Mouse (Mus musculus) B cell, adult (primary cell): Measurements from ENCODE around the gene Kansl1l. TPM values are rescaled to one million over a fixed set of nuclear protein-coding genes. Genes with fewer than 3 reads are reported as not detected.

Experiments used
- total RNA-seq: library from RNA; stranded (reverse); gene quantifications from 4 replicates; pipeline ENCODE4 v1.2.4, GENCODE M21; 2023; ENCODE audit not compliant: inconsistent age

The Kansl1l gene
- total RNA-seq = 25.1 to 27.2 TPM (median 26.5 TPM) in 4 replicates

DNA sequence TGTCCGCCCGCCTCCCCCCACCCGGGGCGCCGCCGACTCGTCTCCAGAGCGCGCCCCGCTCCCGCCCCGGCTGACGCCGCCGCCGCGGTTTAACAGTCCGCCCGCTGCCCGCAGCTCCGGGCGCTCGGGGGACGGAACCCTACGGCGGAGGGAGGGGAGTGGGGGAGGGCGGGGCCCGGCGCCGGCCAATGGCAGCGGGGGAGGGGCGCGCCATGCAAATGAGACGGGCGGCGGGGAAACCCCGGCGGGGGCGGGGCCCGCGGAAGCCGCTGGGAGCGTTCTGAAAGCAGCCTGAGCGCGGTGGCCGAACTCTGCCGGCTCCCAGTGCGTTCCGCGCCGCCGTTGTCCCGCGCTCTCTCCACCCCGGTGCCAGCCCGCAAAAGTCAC, at the start of gene Kansl1l:
Kansl1l (minus strand) TSS at position 110 of the 387 bp plus-strand sequence.

DNA sequence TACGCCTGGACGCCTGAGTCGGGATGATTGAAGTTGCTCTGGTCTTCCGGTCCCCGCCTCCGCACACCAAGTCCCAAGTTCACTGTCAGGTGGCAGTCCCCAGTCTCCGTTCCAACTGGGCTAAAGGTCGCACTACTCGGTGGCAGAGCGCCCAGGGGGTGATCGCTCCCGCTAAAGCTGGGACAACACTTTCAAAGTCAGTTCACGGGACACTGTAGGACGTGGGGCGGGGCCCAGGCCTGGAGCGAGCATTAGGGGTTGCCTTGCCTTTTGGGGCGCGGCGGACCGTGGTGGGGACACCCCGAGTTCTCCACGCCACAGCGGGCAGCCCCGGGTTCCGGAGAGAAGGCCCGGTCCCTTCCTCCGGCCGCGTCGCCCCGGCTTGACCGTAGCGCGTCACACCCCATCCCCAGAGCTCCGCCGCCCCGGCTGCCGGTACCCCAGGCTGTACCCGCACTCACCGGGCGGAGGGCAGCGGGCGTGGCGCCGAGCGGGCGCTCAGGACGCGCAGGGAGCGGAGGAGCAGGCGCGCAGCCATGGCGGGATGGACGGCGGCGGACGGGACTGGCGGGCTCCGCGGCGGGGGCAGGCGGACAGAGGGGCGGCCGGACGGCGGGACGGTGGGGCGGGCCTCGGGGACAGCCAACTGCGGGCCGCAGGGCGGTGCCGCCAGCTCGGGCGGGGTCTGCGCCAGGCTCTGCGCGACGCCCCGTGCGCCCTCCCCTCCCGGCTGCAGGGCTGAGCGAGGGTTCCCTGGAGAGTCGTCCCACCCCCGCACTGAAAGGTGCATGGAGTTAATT, 45.5 kb upstream of the Kansl1l start, which contains the start of gene Acadl:
Acadl (minus strand) TSS at position 566 of the 800 bp plus-strand sequence.

DNA sequence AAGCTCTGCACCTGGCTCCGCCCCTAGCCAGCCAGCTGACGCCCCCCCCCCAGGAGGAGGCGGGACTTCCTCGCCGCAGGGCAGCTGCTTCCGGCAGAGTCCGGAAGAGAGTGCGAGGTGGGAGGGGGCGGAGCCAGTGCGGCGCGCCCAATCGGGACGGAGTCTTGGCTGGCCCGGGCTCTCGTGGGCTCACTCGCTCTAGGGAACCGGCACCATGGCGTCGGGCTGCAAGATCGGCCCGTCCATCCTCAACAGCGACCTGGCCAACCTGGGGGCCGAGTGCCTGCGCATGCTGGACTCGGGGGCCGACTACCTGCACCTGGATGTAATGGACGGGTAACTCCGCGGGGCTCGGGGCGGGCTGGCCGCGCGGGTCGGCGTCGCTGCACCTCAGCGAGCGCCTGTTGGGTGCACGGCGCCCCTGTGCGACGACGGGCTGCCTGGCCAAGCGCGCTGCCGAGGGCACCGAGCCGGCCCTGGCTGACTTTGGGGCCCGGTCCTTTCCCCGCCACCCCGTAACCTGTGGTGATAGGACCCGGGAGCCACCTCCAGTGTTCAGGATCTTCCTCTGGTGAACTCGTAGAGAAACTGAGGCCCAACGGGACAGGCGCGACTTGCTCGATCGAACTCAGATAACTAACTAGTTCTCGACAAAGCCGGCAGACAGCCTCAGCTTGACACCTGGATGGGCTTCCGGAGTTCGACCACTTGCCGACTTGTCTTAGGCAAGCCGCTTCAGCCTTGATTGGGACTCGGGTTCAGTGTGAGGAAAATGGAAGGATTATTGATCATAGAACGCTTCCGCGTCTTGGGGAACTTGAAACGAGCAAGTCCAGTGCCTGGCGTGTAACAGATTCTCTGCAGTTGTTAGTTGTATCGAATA, 116.4 kb downstream of the Kansl1l start, which contains the start of gene Rpe:
Rpe (plus strand) TSS at position 139 of the 883 bp plus-strand sequence.

Other genes with a start within 250 kb of the Kansl1l start
- 37.3 to 38.2 TPM (median 37.9 TPM) in 4 replicates for gene Rpe, start 116.7 kb downstream of the Kansl1l start, total RNA-seq
- gene Acadl, start 45.7 kb upstream of the Kansl1l start, total RNA-seq = 44.8 to 53.4 TPM (median 49.4 TPM) in 4 replicates
- gene Myl1, start 127.8 kb upstream of the Kansl1l start, total RNA-seq = not detected in 4 replicates
- 23.4 to 34.0 TPM (median 29.5 TPM) in 4 replicates for gene Lancl1, start 221.3 kb upstream of the Kansl1l start, total RNA-seq